Mouse (Mus musculus): ENCODE measurements around the gene Slco1a5. TPM values are rescaled to one million over a fixed set of nuclear protein-coding genes. Genes with fewer than 3 reads are reported as not detected.
A peak's percentile ranks its signal among the peaks of the same experiment; 100 is the strongest.
"Not testable (repeated sequence)": the region's sequence is repeated elsewhere in the genome, so short reads cannot be mapped to it uniquely, and the experiment has no call there.

Gene Slco1a5
- polyA plus RNA-seq (2015; fragmentation: Nextera tagmentation; extraction: Ambion mirVana) = 0.34 and 0.36 TPM in 2 replicates

DNA sequence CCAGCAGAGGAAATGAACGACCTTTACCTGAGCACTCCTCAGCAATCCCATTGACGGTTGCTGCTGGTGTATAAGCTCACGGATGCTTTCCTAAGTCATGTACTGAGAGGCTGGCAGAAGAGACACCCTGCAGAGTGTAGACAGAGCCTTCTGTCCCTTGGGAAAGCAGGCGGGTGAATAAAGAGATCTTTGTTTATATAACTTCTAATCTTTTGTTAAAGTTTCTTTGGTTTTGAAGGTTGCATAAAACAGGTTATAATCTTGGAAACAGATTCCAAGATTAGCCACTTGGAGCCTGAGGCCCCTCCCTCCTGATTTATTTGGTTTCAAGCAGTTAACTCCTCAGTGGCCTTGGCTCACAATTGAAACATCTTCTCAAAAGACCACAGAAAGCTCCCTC is at the start of gene Slco1a5:
Slco1a5 (minus strand) TSS at position 101 of the 400 bp plus-strand sequence.
- no peak within 1 kb of the TSS for H3K27ac ChIP-seq
- H3K4me3 ChIP-seq = no peak within 1 kb of the TSS
- H3K27me3 ChIP-seq = no peaks in the 10 kb centered on the region
- H3K36me3 ChIP-seq = no peaks in the 10 kb centered on the region
- H3K4me1 ChIP-seq (replicated peaks) = no peaks in the 10 kb centered on the region
- no peaks in the 10 kb centered on the region for H3K9me3 ChIP-seq
- 16% methylated on average over 4 of the region's 4 CpGs for WGBS
- no peak within 1 kb of the TSS for H3K9ac ChIP-seq
- ATAC-seq (ENCODE audit: low FRiP score) = no peak
- H3K4me2 ChIP-seq = no peak within 1 kb of the TSS

DNA sequence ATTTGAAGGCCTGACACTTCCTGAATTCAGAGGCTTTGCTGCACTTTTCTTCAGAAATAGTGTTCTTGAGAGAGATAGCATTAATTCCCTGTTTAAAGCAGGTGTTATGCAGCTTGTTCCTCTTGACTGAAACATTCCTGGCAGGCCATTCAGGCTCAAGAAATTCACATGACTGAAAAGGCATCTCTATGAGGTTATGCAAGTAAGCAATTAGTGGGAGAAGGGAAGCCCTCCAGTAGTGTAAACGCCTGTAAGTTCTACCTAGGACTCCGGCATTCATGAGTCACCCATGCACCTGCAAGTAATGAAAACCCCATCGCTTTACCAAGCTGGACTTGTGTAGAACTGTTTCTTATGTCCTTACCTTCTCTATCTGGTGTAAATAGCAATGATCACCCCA is 46.8 kb upstream of the Slco1a5 start:
- no peak overlapping the region for H3K9ac ChIP-seq
- H3K36me3 ChIP-seq = peaks cover 83% of the 10 kb centered on the region
- 88% methylated on average over 3 of the region's 3 CpGs for WGBS
- no peak overlapping the region for H3K27ac ChIP-seq
- ATAC-seq (ENCODE audit: low FRiP score) = no peak
- no peaks in the 10 kb centered on the region for H3K27me3 ChIP-seq
- H3K4me3 ChIP-seq = no peak overlapping the region
- H3K4me1 ChIP-seq (replicated peaks) = no peaks in the 10 kb centered on the region
- no peak overlapping the region for H3K4me2 ChIP-seq
- no peaks in the 10 kb centered on the region for H3K9me3 ChIP-seq

DNA sequence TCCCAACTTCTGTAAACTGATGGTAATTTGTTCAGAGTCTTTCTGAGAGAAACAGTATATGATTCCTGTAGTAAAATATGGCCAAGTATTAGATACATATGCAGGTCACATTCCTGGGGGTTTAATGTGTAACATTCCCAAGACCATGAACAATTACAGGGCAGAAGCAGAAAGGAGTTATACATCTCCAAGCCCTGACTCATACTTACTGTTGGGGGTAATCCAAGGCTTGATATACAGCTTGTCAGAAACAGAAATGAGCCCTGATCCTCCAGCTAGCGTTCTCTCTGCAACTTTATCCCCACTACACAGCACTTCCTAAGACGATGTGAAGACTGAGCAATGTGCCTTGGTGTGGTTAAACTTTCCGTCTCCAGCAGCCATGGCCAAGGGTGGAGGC is 44.8 kb upstream of the Slco1a5 start:
- WGBS = 99% methylated on average over 3 of the region's 3 CpGs
- H3K27me3 ChIP-seq = no peaks in the 10 kb centered on the region
- no peaks in the 10 kb centered on the region for H3K4me1 ChIP-seq (replicated peaks)
- H3K4me3 ChIP-seq = no peak overlapping the region
- no peak for ATAC-seq (ENCODE audit: low FRiP score)
- H3K4me2 ChIP-seq = no peak overlapping the region
- H3K9ac ChIP-seq = no peak overlapping the region
- H3K36me3 ChIP-seq = peaks cover 84% of the 10 kb centered on the region
- H3K27ac ChIP-seq = no peak overlapping the region
- H3K9me3 ChIP-seq = no peaks in the 10 kb centered on the region

DNA sequence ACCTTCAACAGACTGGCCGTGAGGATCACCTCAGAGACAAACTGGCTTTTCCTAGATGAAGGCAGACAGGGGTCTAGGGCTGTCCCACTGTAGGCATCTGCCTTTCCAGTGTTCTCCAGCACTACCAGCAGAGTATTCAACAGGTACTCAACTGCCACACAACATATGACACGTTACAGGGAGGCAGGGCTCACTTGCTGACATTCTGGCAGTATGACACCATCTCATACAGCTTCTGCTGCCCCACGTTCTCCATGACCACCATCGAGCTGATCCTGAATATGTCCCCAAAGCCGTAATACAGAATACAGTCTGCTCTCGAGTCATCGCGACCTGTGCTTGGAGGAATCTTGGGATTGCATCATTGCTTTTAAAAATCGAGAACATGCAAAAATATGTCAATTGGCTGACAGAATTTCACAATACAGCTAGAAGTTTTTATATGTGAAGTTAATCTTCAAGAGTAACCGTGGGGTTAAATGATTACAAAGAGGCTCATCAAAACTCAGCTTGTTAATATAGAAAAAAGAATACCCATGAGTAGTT is 43.8 kb upstream of the Slco1a5 start:
- WGBS = 92% methylated on average over 10 of the region's 10 CpGs
- no peak overlapping the region for H3K4me2 ChIP-seq
- H3K27me3 ChIP-seq = no peaks in the 10 kb centered on the region
- H3K36me3 ChIP-seq = peaks cover 82% of the 10 kb centered on the region
- no peak for ATAC-seq (ENCODE audit: low FRiP score)
- no peaks in the 10 kb centered on the region for H3K9me3 ChIP-seq
- H3K9ac ChIP-seq = no peak overlapping the region
- H3K4me3 ChIP-seq = no peak overlapping the region
- no peak overlapping the region for H3K27ac ChIP-seq
- H3K4me1 ChIP-seq (replicated peaks) = no peaks in the 10 kb centered on the region

DNA sequence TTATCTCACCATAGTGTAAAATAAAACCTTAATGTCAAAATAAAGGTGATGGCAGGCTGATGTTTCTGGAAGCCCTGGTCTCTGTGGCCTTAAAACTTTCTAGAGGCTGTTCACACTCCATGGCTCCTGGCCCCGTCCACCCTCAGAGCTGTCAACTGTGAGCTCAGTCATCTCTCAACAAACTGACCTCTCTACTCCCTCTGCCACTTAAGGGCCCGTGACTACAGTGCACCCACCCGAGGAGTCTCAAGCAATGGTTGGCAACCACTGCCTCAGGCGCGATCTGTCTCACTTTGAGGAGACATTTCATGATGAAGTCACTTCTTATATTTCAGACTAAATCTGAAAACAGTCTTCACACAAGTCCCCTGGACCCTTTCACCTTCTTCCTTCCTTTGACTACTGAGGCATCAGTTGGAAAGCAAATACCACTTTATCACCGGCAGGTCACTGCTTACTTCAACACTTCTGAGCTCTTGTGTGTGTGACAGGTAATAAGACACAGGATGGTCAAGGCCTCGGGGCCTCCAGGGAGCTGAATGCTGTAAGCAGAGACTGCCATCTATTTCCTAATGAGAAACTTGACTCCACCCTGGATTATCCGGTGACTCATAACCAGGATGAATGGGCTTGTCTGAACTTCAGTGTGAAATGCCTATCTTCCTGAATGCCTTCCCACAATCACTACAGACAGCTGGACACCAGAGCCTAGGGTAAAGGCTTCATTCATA is 43.1 kb upstream of the Slco1a5 start:
- Histone ChIP-seq H3K36me3 (peaks cover 85% of the 10 kb centered on the region), H3K4me2 (no peak overlapping the region), H3K27me3 (no peaks in the 10 kb centered on the region), H3K9me3 (no peaks in the 10 kb centered on the region), H3K4me3 (no peak overlapping the region), H3K4me1 (replicated peaks) (no peaks in the 10 kb centered on the region), H3K27ac (no peak overlapping the region), H3K9ac (no peak overlapping the region)
- 89% methylated on average over 8 of the region's 8 CpGs for WGBS
- ATAC-seq (ENCODE audit: low FRiP score) = no peak

DNA sequence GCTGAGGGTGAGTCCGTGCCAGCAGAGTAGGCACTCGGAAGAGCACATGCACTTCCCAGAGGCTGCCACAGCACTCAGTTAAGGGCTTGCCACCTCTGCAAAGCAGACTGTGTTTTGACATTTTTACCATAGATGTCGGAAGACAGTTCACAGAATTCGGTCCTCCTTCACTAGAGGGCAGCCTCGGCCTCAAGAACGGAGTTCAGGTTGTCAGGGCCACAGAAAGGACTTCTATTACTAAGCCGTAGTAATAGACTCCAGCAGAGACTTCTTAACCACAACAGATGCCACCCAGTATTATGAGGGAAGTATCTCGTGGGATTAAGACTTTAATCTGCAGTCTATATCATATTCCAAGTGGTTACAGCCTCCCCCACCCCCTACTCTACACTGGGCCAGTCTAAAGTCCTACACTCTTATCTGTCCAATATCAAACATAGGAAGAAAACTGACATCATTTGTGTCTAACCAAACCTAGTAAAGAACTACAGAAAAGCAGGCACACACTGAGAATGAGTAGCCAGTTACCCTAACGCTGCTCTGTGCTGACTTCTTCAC is 40.3 kb upstream of the Slco1a5 start:
- H3K36me3 ChIP-seq = peaks cover 89% of the 10 kb centered on the region
- H3K4me3 ChIP-seq = no peak overlapping the region
- no peak overlapping the region for H3K27ac ChIP-seq
- no peak for ATAC-seq (ENCODE audit: low FRiP score)
- WGBS = 79% methylated on average over 9 of the region's 9 CpGs
- no peaks in the 10 kb centered on the region for H3K9me3 ChIP-seq
- no peak overlapping the region for H3K4me2 ChIP-seq
- no peaks in the 10 kb centered on the region for H3K4me1 ChIP-seq (replicated peaks)
- H3K9ac ChIP-seq = no peak overlapping the region
- no peaks in the 10 kb centered on the region for H3K27me3 ChIP-seq

DNA sequence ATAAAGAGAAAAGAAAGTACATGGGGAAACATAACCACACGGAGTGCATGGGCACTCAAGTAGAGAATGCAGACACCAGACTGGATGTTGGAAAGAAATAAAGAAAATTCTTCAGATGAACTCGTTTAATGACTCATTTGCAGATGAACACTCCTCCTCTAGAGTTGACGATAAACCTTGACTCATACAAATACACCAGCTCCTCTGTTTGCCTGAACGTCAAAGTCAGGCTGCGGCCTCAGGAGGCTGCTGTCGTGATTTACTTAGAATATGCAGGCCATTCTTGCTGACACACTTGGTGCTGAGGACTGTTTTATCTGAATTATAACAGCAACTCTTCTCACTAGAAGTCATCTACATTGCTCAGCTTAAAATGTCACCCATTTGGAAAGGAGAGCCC is 39.3 kb upstream of the Slco1a5 start:
- Histone ChIP-seq H3K27me3 (no peaks in the 10 kb centered on the region), H3K9me3 (no peaks in the 10 kb centered on the region), H3K4me1 (replicated peaks) (no peaks in the 10 kb centered on the region), H3K27ac (no peak overlapping the region), H3K36me3 (peaks cover 89% of the 10 kb centered on the region), H3K4me3 (no peak overlapping the region), H3K4me2 (no peak overlapping the region), H3K9ac (no peak overlapping the region)
- WGBS = 97% methylated on average over 6 of the region's 6 CpGs
- no peak for ATAC-seq (ENCODE audit: low FRiP score)

DNA sequence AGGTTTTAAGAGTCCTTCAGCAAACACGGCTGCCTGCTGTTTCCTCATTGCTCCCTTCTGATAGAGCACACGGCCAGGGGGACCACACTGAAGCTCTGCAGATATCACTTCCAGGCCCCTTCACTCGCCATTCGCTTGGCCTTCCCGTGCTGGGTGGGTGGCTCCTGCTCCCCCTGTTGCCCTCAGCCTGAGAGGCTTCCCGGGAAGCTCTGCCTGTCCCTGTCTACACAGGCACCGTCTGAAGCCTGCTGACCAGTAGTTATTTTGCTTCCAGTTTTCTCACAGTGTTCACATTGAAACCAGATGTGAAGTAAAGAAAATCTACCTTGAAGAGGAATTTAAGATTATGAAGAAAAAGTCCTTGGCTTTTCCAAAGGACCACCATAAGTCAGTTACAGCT is 34.3 kb upstream of the Slco1a5 start:
- H3K27ac ChIP-seq = no peak overlapping the region
- ATAC-seq (ENCODE audit: low FRiP score) = no peak
- no peak overlapping the region for H3K4me2 ChIP-seq
- H3K9ac ChIP-seq = no peak overlapping the region
- H3K4me1 ChIP-seq (replicated peaks) = no peaks in the 10 kb centered on the region
- H3K9me3 ChIP-seq = no peaks in the 10 kb centered on the region
- WGBS = 79% methylated on average over 7 of the region's 7 CpGs
- H3K27me3 ChIP-seq = no peaks in the 10 kb centered on the region
- peaks cover 87% of the 10 kb centered on the region for H3K36me3 ChIP-seq
- no peak overlapping the region for H3K4me3 ChIP-seq

DNA sequence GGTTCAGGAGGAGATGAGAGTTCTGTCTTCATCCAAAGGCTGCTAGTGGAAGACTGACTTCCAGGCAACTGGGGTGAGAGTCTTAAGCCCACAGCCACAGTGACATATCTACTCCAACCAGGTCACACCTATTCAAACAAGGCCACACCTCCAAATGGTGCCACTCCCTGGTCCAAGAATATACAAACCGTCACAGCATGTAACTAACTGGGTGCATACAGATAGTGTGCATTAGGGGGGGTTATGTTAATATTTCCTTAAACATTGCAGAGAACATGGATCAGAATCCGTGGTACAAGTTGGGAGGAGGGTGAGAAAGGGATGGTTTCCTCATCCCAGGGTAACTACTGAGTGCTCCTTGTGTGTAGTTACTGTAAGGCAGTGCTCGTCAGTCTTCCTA is 29.3 kb upstream of the Slco1a5 start:
- ATAC-seq (ENCODE audit: low FRiP score); H3K4me3 ChIP-seq; H3K4me2 ChIP-seq; H3K9me3 ChIP-seq; H3K27ac ChIP-seq; H3K27me3 ChIP-seq; H3K4me1 ChIP-seq (replicated peaks); H3K9ac ChIP-seq: not testable (repeated sequence)
- H3K36me3 ChIP-seq = peaks cover 79% of the 10 kb centered on the region
- 88% methylated on average over 3 of the region's 3 CpGs for WGBS

DNA sequence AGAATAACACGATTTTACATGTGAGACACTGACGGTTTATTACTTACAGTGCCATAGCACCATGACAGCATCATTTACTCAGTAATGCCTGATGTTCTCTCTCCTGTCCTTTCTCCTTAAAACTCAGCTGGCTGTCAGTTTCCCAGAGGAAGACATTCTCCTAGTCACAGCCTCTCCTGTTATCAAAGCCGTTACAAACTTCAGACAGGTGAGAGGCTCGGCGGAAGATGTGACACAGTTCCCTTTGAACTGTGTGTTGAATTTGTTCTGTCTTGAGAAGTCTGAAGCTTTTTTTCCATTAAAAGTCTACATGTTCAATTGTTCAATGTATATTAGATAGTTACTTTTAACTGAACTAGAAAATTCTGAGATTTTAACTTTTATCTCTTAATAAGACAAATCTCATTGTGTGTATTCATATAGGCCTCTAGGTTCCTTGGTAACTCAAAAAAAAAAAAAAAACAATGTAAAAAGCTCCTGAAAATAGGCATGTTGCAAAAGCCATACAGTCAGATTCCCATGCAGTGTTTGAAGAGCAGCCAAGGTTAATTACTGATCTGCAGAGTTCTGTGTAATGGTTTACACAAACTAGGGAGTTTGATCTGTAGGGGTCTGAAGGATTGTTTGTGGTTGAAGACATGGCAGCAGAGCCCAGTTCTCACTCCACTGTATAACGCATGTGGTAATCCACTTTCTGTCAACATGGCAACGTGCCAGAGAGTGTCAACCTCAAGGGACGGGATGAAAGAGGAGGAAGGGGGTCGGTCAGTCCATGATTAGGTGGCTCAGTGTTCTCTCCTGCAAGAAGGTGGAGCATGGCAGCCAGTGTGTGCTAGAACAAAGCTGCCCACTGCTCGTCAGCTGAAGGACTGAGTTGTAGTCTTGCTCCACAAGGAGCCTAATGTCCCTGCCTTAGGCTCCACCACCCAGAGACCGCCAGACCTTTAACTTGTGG is 24.9 kb upstream of the Slco1a5 start:
- H3K4me2 ChIP-seq = no peak overlapping the region
- no peak for ATAC-seq (ENCODE audit: low FRiP score)
- H3K9me3 ChIP-seq = no peaks in the 10 kb centered on the region
- no peak overlapping the region for H3K9ac ChIP-seq
- H3K27ac ChIP-seq = no peak overlapping the region
- no peak overlapping the region for H3K4me3 ChIP-seq
- H3K27me3 ChIP-seq = no peaks in the 10 kb centered on the region
- WGBS = 81% methylated on average over 11 of the region's 11 CpGs
- peaks cover 10% of the 10 kb centered on the region for H3K4me1 ChIP-seq (replicated peaks)
- H3K36me3 ChIP-seq = peaks cover 45% of the 10 kb centered on the region

DNA sequence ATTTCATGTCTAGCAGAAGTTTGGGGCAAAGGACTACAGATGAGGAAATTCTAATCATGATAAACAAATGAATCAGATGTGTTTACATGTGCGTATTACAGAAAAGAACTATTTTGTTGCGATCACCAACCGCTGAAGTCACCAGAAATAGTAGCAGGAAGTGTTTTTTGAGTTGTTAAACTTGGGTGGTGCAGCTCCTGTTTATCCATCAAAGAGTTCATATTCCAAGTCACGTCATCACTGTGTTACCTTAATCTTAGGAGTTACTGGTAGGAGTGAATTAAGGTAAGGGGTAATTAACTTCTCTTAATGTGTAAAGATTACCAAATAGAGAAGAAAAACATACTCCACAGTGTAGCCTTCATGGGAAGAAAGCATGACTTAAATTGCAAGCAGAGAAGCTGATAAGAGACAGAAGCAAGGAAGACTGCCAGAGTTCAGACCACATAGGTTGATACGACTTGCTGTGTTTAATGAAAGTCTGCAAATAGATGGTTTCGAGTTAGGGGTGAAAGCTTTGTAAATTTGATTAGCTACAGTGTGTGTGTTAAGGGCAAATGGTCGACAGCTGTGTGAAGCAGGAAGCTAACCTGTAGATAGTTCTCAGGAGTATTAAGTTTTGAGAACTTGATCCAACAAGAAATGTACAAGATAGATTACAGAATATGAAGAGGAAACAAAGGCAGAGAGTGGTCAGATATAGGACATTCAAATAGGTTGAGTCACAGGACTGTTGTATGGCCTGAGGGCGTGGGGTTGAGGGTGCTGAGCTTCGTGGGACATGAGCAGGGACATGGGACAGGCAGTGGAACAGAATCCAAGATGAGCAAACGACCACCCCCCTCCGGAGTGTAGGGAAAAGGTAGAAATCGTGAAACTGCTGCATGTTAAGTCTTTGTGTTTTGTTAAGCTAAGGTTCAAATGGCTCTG is 23.7 kb upstream of the Slco1a5 start:
- peak overlapping the region; percentile 73 for H3K4me3 ChIP-seq
- ATAC-seq (ENCODE audit: low FRiP score) = no peak
- H3K9me3 ChIP-seq = no peaks in the 10 kb centered on the region
- peaks cover 10% of the 10 kb centered on the region for H3K4me1 ChIP-seq (replicated peaks)
- no peak overlapping the region for H3K27ac ChIP-seq
- no peaks in the 10 kb centered on the region for H3K27me3 ChIP-seq
- WGBS = 69% methylated on average over 12 of the region's 12 CpGs
- peak overlapping the region; percentile 56 for H3K4me2 ChIP-seq
- H3K9ac ChIP-seq = peak overlapping the region; percentile 78
- peaks cover 33% of the 10 kb centered on the region for H3K36me3 ChIP-seq

All from hindbrain, embryonic 13.5 days (tissue).